Mouse (Mus musculus): ENCODE data around the gene Usp7. TPM values are rescaled to one million over a fixed set of nuclear protein-coding genes. Genes with fewer than 3 reads are reported as not detected.
"Not testable (repeated sequence)": the region's sequence is repeated elsewhere in the genome, so short reads cannot be mapped to it uniquely, and the experiment has no call there.

Gene Usp7
- polyA plus RNA-seq, 1 experiment: 94.8 TPM

DNA sequence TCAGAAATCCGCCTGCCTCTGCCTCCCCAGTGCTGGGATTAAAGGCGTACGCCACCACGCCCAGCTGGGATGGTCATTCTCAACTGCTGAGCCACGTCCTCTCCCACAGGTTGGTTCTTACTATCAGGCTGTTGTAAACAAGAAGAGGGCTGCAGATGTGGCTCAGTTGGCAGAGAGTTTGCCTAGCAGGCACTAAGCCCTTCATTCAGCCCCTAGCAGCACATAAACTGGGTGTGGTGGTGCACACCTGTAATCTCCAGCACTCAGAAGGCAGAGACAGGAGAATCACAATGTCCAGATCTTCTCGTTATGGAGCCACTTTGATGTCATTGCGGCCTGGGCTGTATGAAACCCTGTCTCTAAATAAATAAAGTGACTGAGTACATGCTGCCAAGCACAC, 31.1 kb downstream of the Usp7 start:
- TF ChIP-seq CTCF (IDR thresholded peaks at IDR 0.05; ENCODE audit: borderline replicate concordance, control insufficient read depth, extremely low read depth, insufficient read depth, low read length, poor library complexity) (no peak), POLR2A (IDR thresholded peaks at IDR 0.05; ENCODE audit: control insufficient read depth, extremely low read depth, insufficient read depth, low read length, poor library complexity) (no peak)
- Histone ChIP-seq H3K27ac (ENCODE audit: control insufficient read depth, insufficient read depth, low read length) (no peak overlapping the region), H3K36me3 (ENCODE audit: control insufficient read depth, insufficient read depth, low read length) (no peaks in the 10 kb centered on the region), H3K27me3 (ENCODE audit: control insufficient read depth, insufficient read depth, low read length) (no peaks in the 10 kb centered on the region), H3K4me3 (ENCODE audit: control insufficient read depth, insufficient read depth, low read length) (no peak overlapping the region), H3K4me1 (replicated peaks; ENCODE audit: control insufficient read depth, insufficient read depth, low read length) (no peaks in the 10 kb centered on the region)
- no peak for DNase-seq
- WGBS: 96% methylated on average over 7 of the region's 7 CpGs

DNA sequence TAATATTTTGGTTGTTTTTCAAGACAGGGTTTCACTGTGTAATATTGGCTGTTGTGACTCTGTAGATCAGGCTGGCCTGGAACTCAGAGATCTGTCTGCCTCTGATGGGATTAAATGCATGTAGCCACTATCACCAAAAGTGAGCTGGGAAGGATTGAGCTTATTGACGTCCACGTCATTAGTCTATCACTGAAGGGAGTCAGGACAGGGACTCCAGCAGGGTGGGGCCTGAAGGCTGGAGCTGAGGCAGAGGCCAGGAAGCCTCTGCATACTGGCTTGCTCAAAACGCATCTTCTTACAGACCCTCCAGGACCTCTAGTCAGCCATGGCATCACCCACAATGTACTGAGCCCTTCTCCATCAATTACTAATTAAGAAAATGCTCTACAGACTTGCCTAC, 33.1 kb downstream of the Usp7 start:
- DNase-seq: no peak
- Histone ChIP-seq H3K27me3 (ENCODE audit: control insufficient read depth, insufficient read depth, low read length) (no peaks in the 10 kb centered on the region), H3K4me1 (replicated peaks; ENCODE audit: control insufficient read depth, insufficient read depth, low read length) (no peaks in the 10 kb centered on the region), H3K36me3 (ENCODE audit: control insufficient read depth, insufficient read depth, low read length) (no peaks in the 10 kb centered on the region), H3K4me3 (ENCODE audit: control insufficient read depth, insufficient read depth, low read length) (no peak overlapping the region), H3K27ac (ENCODE audit: control insufficient read depth, insufficient read depth, low read length) (no peak overlapping the region)
- TF ChIP-seq POLR2A (IDR thresholded peaks at IDR 0.05; ENCODE audit: control insufficient read depth, extremely low read depth, insufficient read depth, low read length, poor library complexity) (no peak), CTCF (IDR thresholded peaks at IDR 0.05; ENCODE audit: borderline replicate concordance, control insufficient read depth, extremely low read depth, insufficient read depth, low read length, poor library complexity) (no peak)
- 95% methylated on average over 3 of the region's 3 CpGs for WGBS

DNA sequence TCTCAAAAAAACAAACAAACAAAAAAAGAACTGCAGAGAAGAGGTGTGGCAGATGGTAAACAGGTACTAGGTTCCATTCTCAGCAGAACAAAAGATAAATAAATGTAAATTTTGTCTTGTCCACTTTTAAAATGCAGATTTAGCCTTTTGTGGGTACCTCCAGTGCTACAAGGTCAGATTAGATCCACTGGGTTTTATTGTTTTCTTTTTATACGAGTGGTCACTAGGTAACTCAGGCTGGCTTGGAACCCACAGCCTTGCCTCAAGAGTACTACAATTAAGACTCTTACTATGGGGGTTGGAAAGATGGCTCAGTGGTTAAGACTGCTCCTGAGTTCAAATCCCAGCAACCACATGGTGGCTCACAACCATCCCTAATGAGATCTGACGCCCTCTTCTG, 33.9 kb downstream of the Usp7 start:
- Histone ChIP-seq H3K4me1 (replicated peaks; ENCODE audit: control insufficient read depth, insufficient read depth, low read length) (no peaks in the 10 kb centered on the region), H3K27me3 (ENCODE audit: control insufficient read depth, insufficient read depth, low read length) (no peaks in the 10 kb centered on the region), H3K36me3 (ENCODE audit: control insufficient read depth, insufficient read depth, low read length) (no peaks in the 10 kb centered on the region), H3K4me3 (ENCODE audit: control insufficient read depth, insufficient read depth, low read length) (no peak overlapping the region), H3K27ac (ENCODE audit: control insufficient read depth, insufficient read depth, low read length) (no peak overlapping the region)
- 97% methylated on average over 2 of the region's 2 CpGs for WGBS
- DNase-seq: no peak
- TF ChIP-seq CTCF (IDR thresholded peaks at IDR 0.05; ENCODE audit: borderline replicate concordance, control insufficient read depth, extremely low read depth, insufficient read depth, low read length, poor library complexity) (no peak), POLR2A (IDR thresholded peaks at IDR 0.05; ENCODE audit: control insufficient read depth, extremely low read depth, insufficient read depth, low read length, poor library complexity) (no peak)

DNA sequence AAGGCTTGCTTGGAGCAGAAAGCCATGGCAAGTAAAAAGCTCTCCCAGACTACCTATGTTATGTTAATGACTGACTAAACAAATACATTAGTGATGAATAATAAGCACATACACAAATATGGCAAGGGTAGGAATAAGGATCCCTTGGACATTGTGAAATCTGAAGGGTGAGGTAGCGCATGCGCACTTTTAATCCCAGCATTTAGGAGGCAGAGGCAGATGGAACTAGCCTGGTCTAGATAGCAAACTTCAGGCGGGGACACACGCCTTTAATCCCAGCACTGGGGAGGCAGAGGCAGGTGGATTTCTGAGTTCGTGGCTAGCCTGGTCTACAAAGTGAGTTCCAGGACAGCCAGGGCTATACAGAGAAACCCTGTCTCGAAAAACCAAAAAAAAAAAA, 34.5 kb downstream of the Usp7 start:
- not testable (repeated sequence) for H3K4me3 ChIP-seq (ENCODE audit: control insufficient read depth, insufficient read depth, low read length); H3K27ac ChIP-seq (ENCODE audit: control insufficient read depth, insufficient read depth, low read length); H3K36me3 ChIP-seq (ENCODE audit: control insufficient read depth, insufficient read depth, low read length); H3K27me3 ChIP-seq (ENCODE audit: control insufficient read depth, insufficient read depth, low read length); DNase-seq; H3K4me1 ChIP-seq (replicated peaks; ENCODE audit: control insufficient read depth, insufficient read depth, low read length)
- 98% methylated on average over 6 of the region's 6 CpGs for WGBS

DNA sequence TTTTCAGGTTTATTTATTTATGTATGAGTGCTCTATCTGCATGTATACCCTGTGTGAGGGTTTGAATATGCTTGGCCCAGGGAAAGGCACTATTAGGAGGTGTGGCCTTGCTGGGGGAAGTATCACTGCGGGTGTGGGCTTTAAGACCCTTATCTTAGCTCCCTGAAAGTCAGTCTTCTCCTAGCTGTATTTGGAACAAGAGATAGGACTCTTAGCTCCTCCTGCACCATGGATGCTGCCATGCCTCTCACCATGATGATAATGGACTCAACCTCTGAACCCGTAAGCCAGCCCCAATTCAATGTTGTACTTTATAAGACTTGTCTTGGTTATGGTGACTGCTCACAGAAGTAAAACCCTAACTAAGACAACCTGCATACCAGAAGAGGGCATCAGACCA, 39.8 kb downstream of the Usp7 start:
- H3K4me3 ChIP-seq (ENCODE audit: control insufficient read depth, insufficient read depth, low read length): no peak overlapping the region
- TF ChIP-seq POLR2A (IDR thresholded peaks at IDR 0.05; ENCODE audit: control insufficient read depth, extremely low read depth, insufficient read depth, low read length, poor library complexity) (no peak), CTCF (IDR thresholded peaks at IDR 0.05; ENCODE audit: borderline replicate concordance, control insufficient read depth, extremely low read depth, insufficient read depth, low read length, poor library complexity) (no peak)
- no peaks in the 10 kb centered on the region for H3K27me3 ChIP-seq (ENCODE audit: control insufficient read depth, insufficient read depth, low read length)
- no peak overlapping the region for H3K27ac ChIP-seq (ENCODE audit: control insufficient read depth, insufficient read depth, low read length)
- 97% methylated on average over 2 of the region's 2 CpGs for WGBS
- H3K36me3 ChIP-seq (ENCODE audit: control insufficient read depth, insufficient read depth, low read length): no peaks in the 10 kb centered on the region
- DNase-seq: no peak
- peaks cover 23% of the 10 kb centered on the region for H3K4me1 ChIP-seq (replicated peaks; ENCODE audit: control insufficient read depth, insufficient read depth, low read length)

DNA sequence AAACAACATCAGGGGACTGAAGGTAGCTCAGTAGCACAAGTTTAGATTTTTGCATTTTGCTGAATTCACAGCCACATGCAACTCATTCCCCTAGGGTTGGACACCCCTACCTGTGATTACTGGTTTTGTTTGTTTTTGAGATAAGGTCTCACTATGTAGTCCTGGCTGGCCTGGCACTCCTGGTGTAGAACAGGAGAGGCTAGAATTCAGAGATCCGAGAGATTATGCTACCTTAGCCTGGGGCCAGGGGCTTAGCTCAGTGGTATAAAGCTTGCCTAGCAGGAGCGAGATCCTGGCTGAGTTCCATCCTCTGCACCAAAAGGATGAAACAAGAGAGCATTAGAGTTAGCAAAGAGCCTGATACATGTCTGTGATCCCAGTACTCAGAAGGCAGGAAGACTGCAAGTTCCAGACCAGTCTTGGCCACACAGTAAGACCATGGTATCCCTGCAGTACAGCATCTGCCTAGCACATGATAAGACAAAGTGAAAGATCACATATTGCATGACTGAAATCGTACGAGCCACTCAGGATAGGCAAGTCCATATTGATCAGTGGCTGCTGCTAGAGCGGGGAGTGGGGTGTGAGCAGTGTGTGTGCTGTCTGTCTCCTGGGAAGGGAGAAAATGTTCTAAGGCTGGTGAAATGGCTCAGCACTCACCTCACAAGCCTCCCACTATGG, 40.4 kb downstream of the Usp7 start:
- Histone ChIP-seq H3K27ac (ENCODE audit: control insufficient read depth, insufficient read depth, low read length) (no peak overlapping the region), H3K36me3 (ENCODE audit: control insufficient read depth, insufficient read depth, low read length) (no peaks in the 10 kb centered on the region), H3K27me3 (ENCODE audit: control insufficient read depth, insufficient read depth, low read length) (no peaks in the 10 kb centered on the region), H3K4me3 (ENCODE audit: control insufficient read depth, insufficient read depth, low read length) (no peak overlapping the region), H3K4me1 (replicated peaks; ENCODE audit: control insufficient read depth, insufficient read depth, low read length) (peaks cover 29% of the 10 kb centered on the region)
- 95% methylated on average over 5 of the region's 5 CpGs for WGBS
- TF ChIP-seq CTCF (IDR thresholded peaks at IDR 0.05; ENCODE audit: borderline replicate concordance, control insufficient read depth, extremely low read depth, insufficient read depth, low read length, poor library complexity) (no peak), POLR2A (IDR thresholded peaks at IDR 0.05; ENCODE audit: control insufficient read depth, extremely low read depth, insufficient read depth, low read length, poor library complexity) (no peak)
- no peak for DNase-seq

DNA sequence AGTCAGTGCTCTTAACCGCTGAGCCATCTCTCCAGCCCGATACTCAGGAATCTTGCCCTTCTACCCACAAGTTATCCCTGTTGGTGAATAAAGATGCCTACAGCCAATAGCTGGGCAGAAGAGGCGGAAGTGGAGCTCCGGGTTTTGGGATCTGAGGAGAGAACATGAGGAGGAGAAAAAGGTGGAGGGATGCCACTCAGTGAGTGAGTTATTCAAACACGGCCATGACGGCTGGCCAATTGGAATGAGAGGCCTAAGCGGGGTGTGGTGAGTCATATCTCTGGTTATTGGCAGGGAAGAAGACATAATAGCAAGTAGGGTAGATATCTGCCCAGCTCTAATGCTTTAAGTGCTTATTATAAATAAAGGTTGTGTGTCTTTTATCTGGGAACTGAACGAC, 43.2 kb downstream of the Usp7 start:
- H3K4me1 ChIP-seq (replicated peaks; ENCODE audit: control insufficient read depth, insufficient read depth, low read length): peaks cover 48% of the 10 kb centered on the region
- TF ChIP-seq CTCF (IDR thresholded peaks at IDR 0.05; ENCODE audit: borderline replicate concordance, control insufficient read depth, extremely low read depth, insufficient read depth, low read length, poor library complexity): no peak
- no peak for TF ChIP-seq POLR2A (IDR thresholded peaks at IDR 0.05; ENCODE audit: control insufficient read depth, extremely low read depth, insufficient read depth, low read length, poor library complexity)
- no peak for DNase-seq
- no peak overlapping the region for H3K4me3 ChIP-seq (ENCODE audit: control insufficient read depth, insufficient read depth, low read length)
- 96% methylated on average over 8 of the region's 8 CpGs for WGBS
- H3K27ac ChIP-seq (ENCODE audit: control insufficient read depth, insufficient read depth, low read length): peak overlapping the region; percentile 4; the same call in 1 of the 2 replicates
- H3K36me3 ChIP-seq (ENCODE audit: control insufficient read depth, insufficient read depth, low read length): no peaks in the 10 kb centered on the region
- H3K27me3 ChIP-seq (ENCODE audit: control insufficient read depth, insufficient read depth, low read length): no peaks in the 10 kb centered on the region
